Mouse (Mus musculus): Measurements from ENCODE around the gene Rsrc2. TPM values are rescaled to one million over a fixed set of nuclear protein-coding genes. Genes with fewer than 3 reads are reported as not detected.
A peak's percentile ranks its signal among the peaks of the same experiment; 100 is the strongest.

Gene Rsrc2
- total RNA-seq, 2 experiments from 2014 or later = 156 to 272 TPM

GRCm38 (mm10) chr5:123700625-123701024 lies 48.6 kb downstream of the Rsrc2 start:
- ATAC-seq (replicated peaks; ENCODE audit: low FRiP score, poor library complexity, severe bottlenecking) = no peak

- peak; percentile 82 for ATAC-seq (replicated peaks; ENCODE audit: low FRiP score, poor library complexity, severe bottlenecking)
These were observed 50.0 kb downstream of the Rsrc2 start for GRCm38 (mm10) chr5:123699198-123699597.

- ATAC-seq (replicated peaks; ENCODE audit: low FRiP score, poor library complexity, severe bottlenecking) = no peak
These were observed 52.3 kb downstream of the Rsrc2 start for GRCm38 (mm10) chr5:123696961-123697360.

- no peak for ATAC-seq (replicated peaks; ENCODE audit: low FRiP score, poor library complexity, severe bottlenecking)
These were observed 53.0 kb downstream of the Rsrc2 start for GRCm38 (mm10) chr5:123696244-123696643.

- ATAC-seq (replicated peaks; ENCODE audit: low FRiP score, poor library complexity, severe bottlenecking) = no peak
These were observed 54.7 kb downstream of the Rsrc2 start for GRCm38 (mm10) chr5:123694468-123694867.

GRCm38 (mm10) chr5:123684221-123685144 lies 64.7 kb downstream of the Rsrc2 start, which contains the start of gene Clip1:
Gene Clip1 (minus strand): TSS chr5:123684618.
- ATAC-seq (replicated peaks; ENCODE audit: low FRiP score, poor library complexity, severe bottlenecking) = peak; percentile 75

- peak; percentile 64 for ATAC-seq (replicated peaks; ENCODE audit: low FRiP score, poor library complexity, severe bottlenecking)
These were observed 65.6 kb downstream of the Rsrc2 start for GRCm38 (mm10) chr5:123683377-123684220.

GRCm38 (mm10) chr5:123683043-123683376 lies 66.2 kb downstream of the Rsrc2 start:
- no peak for ATAC-seq (replicated peaks; ENCODE audit: low FRiP score, poor library complexity, severe bottlenecking)

GRCm38 (mm10) chr5:123682372-123682771 lies 66.8 kb downstream of the Rsrc2 start:
- no peak for ATAC-seq (replicated peaks; ENCODE audit: low FRiP score, poor library complexity, severe bottlenecking)

- no peak for ATAC-seq (replicated peaks; ENCODE audit: low FRiP score, poor library complexity, severe bottlenecking)
These were observed 69.5 kb downstream of the Rsrc2 start for GRCm38 (mm10) chr5:123679546-123680263.

GRCm38 (mm10) chr5:123679106-123679505 lies 70.1 kb downstream of the Rsrc2 start:
- no peak for ATAC-seq (replicated peaks; ENCODE audit: low FRiP score, poor library complexity, severe bottlenecking)

Other genes with a start within 250 kb of the Rsrc2 start
- gene B3gnt4, start 239.0 kb downstream of the Rsrc2 start, total RNA-seq (2015; ENCODE audit: low replicate concordance) = not detected in 2 replicates
- not detected in 2 replicates for gene B3gnt4, start 239.0 kb downstream of the Rsrc2 start, total RNA-seq (2017; ENCODE audit: low replicate concordance)
- 13.0 and 28.8 TPM in 2 replicates for gene Diablo, start 225.2 kb downstream of the Rsrc2 start, total RNA-seq (2015; ENCODE audit: low replicate concordance)
- gene Diablo, start 225.2 kb downstream of the Rsrc2 start, total RNA-seq (2017; ENCODE audit: low replicate concordance) = 27.0 and 49.5 TPM in 2 replicates
- gene Gm49027, start 223.9 kb downstream of the Rsrc2 start, total RNA-seq (2015; ENCODE audit: low replicate concordance) = not detected in 2 replicates
- not detected in 2 replicates for gene Gm49027, start 223.9 kb downstream of the Rsrc2 start, total RNA-seq (2017; ENCODE audit: low replicate concordance)
- gene Vps33a, start 176.4 kb downstream of the Rsrc2 start, total RNA-seq (2015; ENCODE audit: low replicate concordance) = 9.4 and 10.9 TPM in 2 replicates
- 8.2 and 9.4 TPM in 2 replicates for gene Vps33a, start 176.4 kb downstream of the Rsrc2 start, total RNA-seq (2017; ENCODE audit: low replicate concordance)
- gene Clip1, start 64.8 kb downstream of the Rsrc2 start, total RNA-seq (2015; ENCODE audit: low replicate concordance) = 19.5 and 28.1 TPM in 2 replicates
- 15.1 and 21.3 TPM in 2 replicates for gene Clip1, start 64.8 kb downstream of the Rsrc2 start, total RNA-seq (2017; ENCODE audit: low replicate concordance)
- 68.8 and 69.6 TPM in 2 replicates for gene Zcchc8, start 28.3 kb downstream of the Rsrc2 start, total RNA-seq (2015; ENCODE audit: low replicate concordance)
- 120 and 155 TPM in 2 replicates for gene Zcchc8, start 28.3 kb downstream of the Rsrc2 start, total RNA-seq (2017; ENCODE audit: low replicate concordance)
- gene Kntc1, start 302 bp upstream of the Rsrc2 start, total RNA-seq (2015; ENCODE audit: low replicate concordance) = 152 and 208 TPM in 2 replicates
- gene Kntc1, start 302 bp upstream of the Rsrc2 start, total RNA-seq (2017; ENCODE audit: low replicate concordance) = 122 and 174 TPM in 2 replicates
- gene Hcar2, start 116.1 kb upstream of the Rsrc2 start, total RNA-seq (2015; ENCODE audit: low replicate concordance) = 6.5 TPM in 1 of 2 replicates, not detected in the other
- gene Hcar2, start 116.1 kb upstream of the Rsrc2 start, total RNA-seq (2017; ENCODE audit: low replicate concordance) = 1.3 and 5.7 TPM in 2 replicates
- not detected in 2 replicates for gene Hcar1, start 130.6 kb upstream of the Rsrc2 start, total RNA-seq (2015; ENCODE audit: low replicate concordance)
- not detected in 2 replicates for gene Hcar1, start 130.6 kb upstream of the Rsrc2 start, total RNA-seq (2017; ENCODE audit: low replicate concordance)
- gene Denr, start 157.8 kb upstream of the Rsrc2 start, total RNA-seq (2015; ENCODE audit: low replicate concordance) = 10.1 and 18.0 TPM in 2 replicates
- gene Denr, start 157.8 kb upstream of the Rsrc2 start, total RNA-seq (2017; ENCODE audit: low replicate concordance) = 6.7 and 15.7 TPM in 2 replicates
- not detected in 2 replicates for gene Gm43518, start 178.0 kb upstream of the Rsrc2 start, total RNA-seq (2015; ENCODE audit: low replicate concordance)
- gene Gm43518, start 178.0 kb upstream of the Rsrc2 start, total RNA-seq (2017; ENCODE audit: low replicate concordance) = not detected in 2 replicates
- 2.2 and 15.9 TPM in 2 replicates for gene Ccdc62, start 181.3 kb upstream of the Rsrc2 start, total RNA-seq (2015; ENCODE audit: low replicate concordance)
- gene Ccdc62, start 181.3 kb upstream of the Rsrc2 start, total RNA-seq (2017; ENCODE audit: low replicate concordance) = 0.39 TPM in 1 of 2 replicates, not detected in the other
- 0.84 and 2.2 TPM in 2 replicates for gene Hip1r, start 224.2 kb upstream of the Rsrc2 start, total RNA-seq (2015; ENCODE audit: low replicate concordance)
- 8.2 and 18.2 TPM in 2 replicates for gene Hip1r, start 224.2 kb upstream of the Rsrc2 start, total RNA-seq (2017; ENCODE audit: low replicate concordance)

Data from erythroid progenitor cell, adult 5-6 weeks (primary cell).